Mouse (Mus musculus): ENCODE data around the gene Hoxd8. TPM values are rescaled to one million over a fixed set of nuclear protein-coding genes. Genes with fewer than 3 reads are reported as not detected.
A peak's percentile ranks its signal among the peaks of the same experiment; 100 is the strongest.

The Hoxd8 gene
- polyA plus RNA-seq, 1 experiment from 2014 or later: 0.82 TPM

DNA sequence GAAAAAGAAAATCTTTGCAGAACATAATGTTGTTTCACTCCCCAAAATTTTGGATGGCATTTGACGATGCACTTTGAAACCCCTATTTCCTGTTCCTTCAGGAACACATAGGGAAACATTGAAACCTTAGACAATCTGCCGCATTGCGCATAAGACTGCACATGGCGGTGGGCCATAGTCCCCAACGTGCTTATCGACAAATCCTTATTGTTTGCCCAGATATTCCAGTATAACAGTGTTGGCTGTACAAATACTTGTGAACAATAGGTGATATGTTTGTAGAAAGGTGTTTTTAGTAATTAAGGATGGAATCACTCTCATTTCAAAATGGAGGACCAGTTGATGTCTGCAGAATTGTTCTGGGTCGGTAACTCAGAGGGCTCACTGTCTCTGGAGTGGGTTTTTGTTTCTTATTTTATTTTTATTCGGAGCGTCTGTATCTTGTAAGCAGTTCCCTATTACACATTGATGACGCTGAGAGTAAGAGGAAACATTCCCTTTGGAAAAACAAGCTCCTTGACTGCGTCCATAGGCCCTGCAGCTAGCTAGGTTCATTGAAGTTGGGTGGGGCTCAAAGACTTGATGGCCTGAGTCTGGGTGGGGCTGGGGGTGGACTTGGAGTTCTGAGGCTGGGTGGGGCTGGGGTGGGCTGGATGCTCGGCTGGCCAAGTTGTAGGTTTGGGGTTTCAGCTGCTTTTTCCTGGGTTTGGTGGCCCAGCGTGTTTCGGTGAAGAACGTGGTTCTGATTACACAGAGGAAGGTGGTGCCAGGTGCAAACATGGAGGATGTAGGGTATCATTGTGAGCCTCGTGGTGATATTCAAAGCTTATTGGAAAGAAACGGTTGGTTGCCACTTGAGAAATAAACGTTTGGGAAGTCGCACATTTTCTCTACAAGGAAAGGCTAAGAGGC is 9.1 kb downstream of the Hoxd8 start:
- 17% methylated on average over 19 of the region's 19 CpGs for WGBS
- no peak for ATAC-seq (replicated peaks; ENCODE audit: low FRiP score)
- Histone ChIP-seq H3K9me3 (ENCODE audit: control insufficient read depth, low read length) (no peaks in the 10 kb centered on the region), H3K27me3 (replicated peaks; ENCODE audit: control insufficient read depth, insufficient read depth, low read length) (peaks cover 91% of the 10 kb centered on the region), H3K4me3 (ENCODE audit: low read depth, low read length) (no peak overlapping the region), H3K9ac (ENCODE audit: low read depth, low read length) (no peak overlapping the region), H3K36me3 (ENCODE audit: control insufficient read depth, insufficient read depth, low read length) (no peaks in the 10 kb centered on the region), H3K27ac (ENCODE audit: low read depth, low read length) (no peak overlapping the region), H3K4me1 (replicated peaks; ENCODE audit: control insufficient read depth, insufficient read depth, low read length) (no peaks in the 10 kb centered on the region; the same call in 1 of the 2 replicates), H3K4me2 (no peak overlapping the region)
- no peak for DNase-seq (ENCODE audit: low spot score)

GRCm38 (mm10) chr2:74714156-74714789 is 9.9 kb downstream of the Hoxd8 start:
- 8% methylated on average over 18 of the region's 18 CpGs for WGBS
- H3K4me2 ChIP-seq: no peak overlapping the region
- no peaks in the 10 kb centered on the region; the same call in 1 of the 2 replicates for H3K4me1 ChIP-seq (replicated peaks; ENCODE audit: control insufficient read depth, insufficient read depth, low read length)
- H3K4me3 ChIP-seq (ENCODE audit: low read depth, low read length): no peak overlapping the region
- H3K9ac ChIP-seq (ENCODE audit: low read depth, low read length): no peak overlapping the region
- no peak overlapping the region for H3K27ac ChIP-seq (ENCODE audit: low read depth, low read length)
- H3K9me3 ChIP-seq (ENCODE audit: control insufficient read depth, low read length): no peaks in the 10 kb centered on the region
- peaks cover 90% of the 10 kb centered on the region for H3K27me3 ChIP-seq (replicated peaks; ENCODE audit: control insufficient read depth, insufficient read depth, low read length)
- H3K36me3 ChIP-seq (ENCODE audit: control insufficient read depth, insufficient read depth, low read length): no peaks in the 10 kb centered on the region
- ATAC-seq (replicated peaks; ENCODE audit: low FRiP score) (no peak), DNase-seq (ENCODE audit: low spot score) (no peak)

- no peak overlapping the region for H3K9ac ChIP-seq (ENCODE audit: low read depth, low read length)
- no peak overlapping the region for H3K4me2 ChIP-seq
- 3% methylated on average over 14 of the region's 14 CpGs for WGBS
- H3K4me3 ChIP-seq (ENCODE audit: low read depth, low read length): no peak overlapping the region
- peaks cover 89% of the 10 kb centered on the region for H3K27me3 ChIP-seq (replicated peaks; ENCODE audit: control insufficient read depth, insufficient read depth, low read length)
- DNase-seq (ENCODE audit: low spot score): no peak
- H3K36me3 ChIP-seq (ENCODE audit: control insufficient read depth, insufficient read depth, low read length): no peaks in the 10 kb centered on the region
- no peak overlapping the region for H3K27ac ChIP-seq (ENCODE audit: low read depth, low read length)
- ATAC-seq (replicated peaks; ENCODE audit: low FRiP score): no peak
- no peaks in the 10 kb centered on the region; the same call in 1 of the 2 replicates for H3K4me1 ChIP-seq (replicated peaks; ENCODE audit: control insufficient read depth, insufficient read depth, low read length)
- H3K9me3 ChIP-seq (ENCODE audit: control insufficient read depth, low read length): no peaks in the 10 kb centered on the region
Measured at GRCm38 (mm10) chr2:74714881-74715280, 10.5 kb downstream of the Hoxd8 start.

DNA sequence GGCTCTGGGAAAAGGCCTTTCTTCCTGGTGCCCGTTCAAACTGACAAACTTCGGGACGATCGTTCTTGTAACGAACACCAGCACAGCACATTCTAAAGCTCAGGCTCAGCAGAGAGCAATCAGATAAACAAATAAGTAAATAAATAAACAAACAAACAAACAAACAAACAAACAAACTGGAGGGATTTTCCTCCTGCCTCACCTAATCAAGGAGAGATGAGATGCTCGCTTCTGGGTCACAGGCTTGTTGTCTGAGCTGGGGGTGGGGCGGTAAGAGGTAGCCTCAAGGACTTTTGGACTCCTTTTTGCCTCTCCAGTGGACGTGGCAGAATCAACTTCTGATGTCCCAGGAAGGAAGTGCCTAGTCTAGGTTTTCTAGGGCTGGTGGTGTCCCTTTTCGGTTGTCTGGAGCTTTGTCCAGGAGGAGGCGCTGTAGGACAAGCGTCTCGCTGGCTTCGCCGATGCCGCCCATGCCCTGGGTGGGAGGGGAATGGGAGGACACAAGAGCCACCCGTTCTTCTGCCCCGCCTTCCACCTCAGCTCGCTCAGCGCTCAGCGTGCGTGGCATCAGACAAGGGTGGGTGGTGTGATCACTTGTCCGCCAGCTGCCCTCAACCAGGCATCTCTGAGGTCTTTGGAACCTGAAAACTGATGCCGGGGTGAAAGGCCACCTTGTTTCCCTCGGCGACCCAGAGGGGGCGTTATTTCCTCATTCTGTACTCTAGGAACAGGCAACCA is 11.3 kb downstream of the Hoxd8 start:
- no peak overlapping the region for H3K27ac ChIP-seq (ENCODE audit: low read depth, low read length)
- DNase-seq (ENCODE audit: low spot score) (peak; percentile 83), ATAC-seq (replicated peaks; ENCODE audit: low FRiP score) (peak; percentile 74)
- no peaks in the 10 kb centered on the region; the same call in 1 of the 2 replicates for H3K4me1 ChIP-seq (replicated peaks; ENCODE audit: control insufficient read depth, insufficient read depth, low read length)
- no peaks in the 10 kb centered on the region for H3K9me3 ChIP-seq (ENCODE audit: control insufficient read depth, low read length)
- H3K27me3 ChIP-seq (replicated peaks; ENCODE audit: control insufficient read depth, insufficient read depth, low read length): peaks cover 89% of the 10 kb centered on the region
- peak overlapping the region; percentile 49 for H3K4me2 ChIP-seq
- WGBS: 3% methylated on average over 26 of the region's 26 CpGs
- H3K4me3 ChIP-seq (ENCODE audit: low read depth, low read length): peak overlapping the region; percentile 30; the same call in 1 of the 2 replicates
- H3K36me3 ChIP-seq (ENCODE audit: control insufficient read depth, insufficient read depth, low read length): no peaks in the 10 kb centered on the region
- no peak overlapping the region for H3K9ac ChIP-seq (ENCODE audit: low read depth, low read length)

DNA sequence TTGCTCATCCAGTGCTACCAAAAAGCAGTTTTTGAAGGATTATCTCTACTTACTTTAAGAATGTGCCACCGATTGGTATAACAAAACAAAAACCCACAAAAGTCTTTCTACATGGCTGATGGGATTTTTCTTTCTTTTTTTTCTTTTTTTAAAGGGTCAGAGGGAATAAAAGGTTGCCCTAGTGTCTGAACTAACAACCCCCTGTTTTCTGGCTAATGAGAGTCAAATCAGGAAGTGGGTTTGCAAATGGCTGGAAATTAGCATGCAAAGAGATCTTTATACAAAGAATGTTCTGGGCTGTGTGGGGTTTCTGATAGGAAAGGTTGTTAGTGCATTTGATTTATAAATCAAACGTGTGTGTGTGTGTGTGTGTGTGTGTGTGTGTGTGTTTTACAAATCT is 16.0 kb downstream of the Hoxd8 start:
- H3K9me3 ChIP-seq (ENCODE audit: control insufficient read depth, low read length): no peaks in the 10 kb centered on the region
- no peak for ATAC-seq (replicated peaks; ENCODE audit: low FRiP score)
- no peak overlapping the region for H3K4me3 ChIP-seq (ENCODE audit: low read depth, low read length)
- peaks cover 89% of the 10 kb centered on the region for H3K27me3 ChIP-seq (replicated peaks; ENCODE audit: control insufficient read depth, insufficient read depth, low read length)
- DNase-seq (ENCODE audit: low spot score): no peak
- 9% methylated on average over 2 of the region's 2 CpGs for WGBS
- no peaks in the 10 kb centered on the region for H3K36me3 ChIP-seq (ENCODE audit: control insufficient read depth, insufficient read depth, low read length)
- no peak overlapping the region for H3K9ac ChIP-seq (ENCODE audit: low read depth, low read length)
- no peaks in the 10 kb centered on the region; the same call in 1 of the 2 replicates for H3K4me1 ChIP-seq (replicated peaks; ENCODE audit: control insufficient read depth, insufficient read depth, low read length)
- H3K27ac ChIP-seq (ENCODE audit: low read depth, low read length): no peak overlapping the region
- H3K4me2 ChIP-seq: no peak overlapping the region

DNA sequence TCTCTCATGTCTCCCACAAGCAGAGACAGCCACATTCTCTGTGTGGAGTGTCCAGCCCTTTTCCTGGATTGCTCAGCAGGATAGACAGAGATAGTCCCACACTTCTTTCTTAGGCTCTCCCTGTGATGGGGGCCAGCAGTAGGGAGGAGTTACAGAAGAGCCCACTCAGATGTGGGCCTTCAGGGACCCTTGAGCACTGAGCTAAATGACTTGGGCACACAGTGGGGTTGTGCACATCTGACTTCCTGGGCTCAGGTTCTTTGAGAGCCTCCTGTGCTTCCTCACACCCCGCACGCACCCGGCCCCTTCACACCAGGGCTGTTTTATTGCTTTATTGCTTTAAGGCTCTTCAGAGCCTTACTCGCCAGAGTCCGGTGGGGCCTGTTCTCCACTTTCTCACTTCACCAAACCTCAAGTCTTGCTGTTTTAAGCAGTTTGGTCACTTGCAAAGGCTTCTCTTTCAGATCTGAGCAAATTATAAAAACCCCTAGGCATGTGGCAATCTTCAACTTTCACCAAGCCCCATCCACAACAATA is 16.6 kb downstream of the Hoxd8 start:
- ATAC-seq (replicated peaks; ENCODE audit: low FRiP score) (no peak), DNase-seq (ENCODE audit: low spot score) (no peak)
- no peak overlapping the region for H3K27ac ChIP-seq (ENCODE audit: low read depth, low read length)
- H3K36me3 ChIP-seq (ENCODE audit: control insufficient read depth, insufficient read depth, low read length): no peaks in the 10 kb centered on the region
- WGBS: 32% methylated on average over 5 of the region's 5 CpGs
- H3K9me3 ChIP-seq (ENCODE audit: control insufficient read depth, low read length): no peaks in the 10 kb centered on the region
- H3K27me3 ChIP-seq (replicated peaks; ENCODE audit: control insufficient read depth, insufficient read depth, low read length): peaks cover 89% of the 10 kb centered on the region
- H3K4me1 ChIP-seq (replicated peaks; ENCODE audit: control insufficient read depth, insufficient read depth, low read length): no peaks in the 10 kb centered on the region
- no peak overlapping the region for H3K4me2 ChIP-seq
- no peak overlapping the region for H3K9ac ChIP-seq (ENCODE audit: low read depth, low read length)
- H3K4me3 ChIP-seq (ENCODE audit: low read depth, low read length): no peak overlapping the region

- Histone ChIP-seq H3K4me3 (ENCODE audit: low read depth, low read length) (no peak overlapping the region), H3K27ac (ENCODE audit: low read depth, low read length) (no peak overlapping the region), H3K4me1 (replicated peaks; ENCODE audit: control insufficient read depth, insufficient read depth, low read length) (no peaks in the 10 kb centered on the region), H3K27me3 (replicated peaks; ENCODE audit: control insufficient read depth, insufficient read depth, low read length) (peaks cover 90% of the 10 kb centered on the region), H3K4me2 (no peak overlapping the region), H3K9ac (ENCODE audit: low read depth, low read length) (no peak overlapping the region), H3K36me3 (ENCODE audit: control insufficient read depth, insufficient read depth, low read length) (no peaks in the 10 kb centered on the region), H3K9me3 (ENCODE audit: control insufficient read depth, low read length) (no peaks in the 10 kb centered on the region)
- WGBS: 21% methylated on average over 6 of the region's 6 CpGs
- no peak for ATAC-seq (replicated peaks; ENCODE audit: low FRiP score)
- no peak for DNase-seq (ENCODE audit: low spot score)
Measured at GRCm38 (mm10) chr2:74721882-74722281, 17.5 kb downstream of the Hoxd8 start.

- Histone ChIP-seq H3K4me1 (replicated peaks; ENCODE audit: control insufficient read depth, insufficient read depth, low read length) (0 out of 2 replicates have a peak, but pooled peaks cover 2% of the 10 kb centered on the region), H3K27me3 (replicated peaks; ENCODE audit: control insufficient read depth, insufficient read depth, low read length) (peaks cover 96% of the 10 kb centered on the region), H3K4me3 (ENCODE audit: low read depth, low read length) (no peak overlapping the region), H3K4me2 (no peak overlapping the region), H3K9ac (ENCODE audit: low read depth, low read length) (no peak overlapping the region), H3K9me3 (ENCODE audit: control insufficient read depth, low read length) (no peaks in the 10 kb centered on the region), H3K27ac (ENCODE audit: low read depth, low read length) (no peak overlapping the region), H3K36me3 (ENCODE audit: control insufficient read depth, insufficient read depth, low read length) (no peaks in the 10 kb centered on the region)
- WGBS: 18% methylated on average over 8 of the region's 8 CpGs
- no peak for DNase-seq (ENCODE audit: low spot score)
- no peak for ATAC-seq (replicated peaks; ENCODE audit: low FRiP score)
Measured at GRCm38 (mm10) chr2:74722949-74723348, 18.5 kb downstream of the Hoxd8 start.

Data from liver, embryonic 11.5 days (tissue).